Mouse (Mus musculus): ENCODE data around the gene Tlcd2.
A peak's percentile ranks its signal among the peaks of the same experiment; 100 is the strongest.
"Not testable (repeated sequence)": the region's sequence is repeated elsewhere in the genome, so short reads cannot be mapped to it uniquely, and the experiment has no call there.

The Tlcd2 gene

DNA sequence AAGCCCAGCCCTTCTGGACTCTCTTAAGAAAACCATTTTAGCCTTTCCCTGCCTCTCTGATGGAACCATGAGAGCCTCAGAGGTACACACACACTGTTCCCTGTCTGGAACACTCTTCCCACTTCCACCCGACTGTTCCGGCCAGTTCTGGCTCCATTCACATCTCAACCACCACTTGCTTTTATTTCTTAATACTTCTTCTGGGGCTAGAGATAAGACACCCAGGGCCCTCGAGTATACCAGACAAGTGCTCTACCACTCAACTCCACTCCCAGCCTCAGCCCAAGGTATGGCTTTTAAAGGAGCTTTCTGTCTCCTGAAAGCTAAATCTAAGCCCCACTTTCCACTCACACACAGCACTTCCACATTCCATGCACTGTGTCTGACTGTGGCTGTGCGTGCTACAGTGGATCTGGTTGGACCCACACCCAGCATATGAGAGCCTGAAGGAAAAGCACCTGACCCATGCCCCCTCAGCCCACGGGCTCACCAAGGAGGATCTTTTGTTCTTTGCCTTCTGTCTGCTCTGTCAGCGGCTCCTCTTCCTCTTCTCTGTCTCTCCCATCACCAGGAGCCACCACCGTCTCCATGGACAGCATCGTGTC, 11.1 kb upstream of the Tlcd2 start:
- DNase-seq, result peak; percentile 21 to 43

GRCm38 (mm10) chr11:75450936-75451335, 10.6 kb upstream of the Tlcd2 start:
- DNase-seq, result no peak

GRCm38 (mm10) chr11:75452081-75452480, 9.4 kb upstream of the Tlcd2 start:
- peak in 1 of 2 experiments; percentile 21 for DNase-seq

- peak in 1 of 2 experiments; percentile 29 for DNase-seq
Measured at GRCm38 (mm10) chr11:75452812-75453557, 8.5 kb upstream of the Tlcd2 start.

GRCm38 (mm10) chr11:75453991-75454930, 7.3 kb upstream of the Tlcd2 start, which contains the start of gene Wdr81:
TSS of gene Wdr81 (minus strand) at chr11:75454717.
- peak; percentile 90 to 92 for DNase-seq

GRCm38 (mm10) chr11:75455041-75455736, 6.3 kb upstream of the Tlcd2 start:
- no peak for DNase-seq

DNA sequence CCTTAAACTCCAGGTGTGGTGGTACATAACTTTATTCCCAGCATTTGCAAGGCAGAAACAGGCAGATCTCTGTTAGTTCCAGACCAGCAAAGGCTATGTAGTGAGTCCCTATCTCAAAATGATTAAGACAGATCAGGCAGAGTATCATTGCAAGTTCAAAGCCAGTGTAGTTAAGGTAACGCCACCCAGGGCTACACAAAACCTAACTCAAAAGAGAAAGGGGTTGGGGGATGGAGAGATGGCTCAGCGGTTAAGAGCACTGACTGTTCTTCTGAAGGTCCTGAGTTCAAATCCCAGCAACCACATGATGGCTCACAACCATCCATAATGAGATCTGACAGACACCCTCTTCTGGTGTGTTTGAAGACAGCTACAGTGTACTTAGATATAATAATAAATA, 5.5 kb upstream of the Tlcd2 start:
- not testable (repeated sequence) for DNase-seq

- no peak for DNase-seq
Measured at GRCm38 (mm10) chr11:75456440-75456871, 5.1 kb upstream of the Tlcd2 start.

DNA sequence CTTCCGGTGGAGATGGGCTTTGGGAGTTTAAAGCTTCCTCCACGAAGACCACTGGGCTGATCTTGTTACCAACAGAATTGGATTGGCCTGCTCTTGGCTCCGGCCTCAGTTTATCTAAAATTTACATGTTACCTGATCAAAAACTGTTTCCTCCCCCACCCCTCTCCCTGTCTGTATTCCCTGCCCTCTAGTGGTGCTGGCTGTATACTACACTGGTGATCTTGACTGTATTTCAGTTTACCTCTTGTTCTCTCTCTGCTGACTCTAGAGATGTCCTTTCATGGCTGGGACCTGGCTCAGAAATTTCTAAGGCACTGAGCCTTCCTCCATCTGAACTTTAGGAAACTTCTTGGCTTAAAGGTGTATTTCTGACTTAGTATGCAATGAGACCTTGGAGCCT, 3.3 kb upstream of the Tlcd2 start:
- DNase-seq, result peak in 1 of 2 experiments; percentile 56

GRCm38 (mm10) chr11:75458628-75459041, 2.9 kb upstream of the Tlcd2 start:
- DNase-seq, result no peak

GRCm38 (mm10) chr11:75459141-75459711, 2.3 kb upstream of the Tlcd2 start:
- no peak for DNase-seq

- no peak for DNase-seq
Measured at GRCm38 (mm10) chr11:75459751-75460102, 1.8 kb upstream of the Tlcd2 start.

- DNase-seq, result peak; percentile 92 to 93
Measured at GRCm38 (mm10) chr11:75460103-75460843, 1.2 kb upstream of the Tlcd2 start.

GRCm38 (mm10) chr11:75461743-75462252, 283 bp downstream of the Tlcd2 start:
- DNase-seq, result no peak

DNA sequence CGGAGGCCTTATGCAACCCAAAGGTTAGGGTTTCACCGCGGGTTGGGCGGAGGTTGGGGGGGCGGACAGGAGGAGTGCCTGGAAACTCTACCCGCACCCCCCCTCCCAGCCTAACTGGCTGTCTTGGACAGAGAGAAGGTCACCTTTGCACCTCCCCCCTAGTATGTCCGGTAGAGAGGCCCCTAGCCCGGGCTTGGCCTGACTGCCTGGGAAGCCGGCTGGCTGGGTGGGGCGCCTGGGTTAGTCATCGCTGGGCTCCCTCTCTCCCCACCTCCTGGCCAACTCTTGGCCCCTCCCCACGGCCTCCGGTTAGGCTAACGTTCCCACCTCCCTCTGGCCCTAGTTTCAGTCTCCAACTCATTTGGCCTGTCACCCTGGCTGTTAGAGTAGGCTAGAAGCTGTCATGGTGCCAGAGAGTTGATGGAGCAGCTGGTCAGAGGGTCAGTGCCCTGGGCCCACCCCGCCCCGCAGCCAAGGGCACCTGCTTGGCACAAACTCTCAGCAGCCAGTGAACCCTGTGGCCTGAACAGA, 803 bp downstream of the Tlcd2 start:
- peak; percentile 82 to 84 for DNase-seq

- peak; percentile 90 to 94 for DNase-seq
Measured at GRCm38 (mm10) chr11:75462865-75463336, 1.4 kb downstream of the Tlcd2 start.

DNA sequence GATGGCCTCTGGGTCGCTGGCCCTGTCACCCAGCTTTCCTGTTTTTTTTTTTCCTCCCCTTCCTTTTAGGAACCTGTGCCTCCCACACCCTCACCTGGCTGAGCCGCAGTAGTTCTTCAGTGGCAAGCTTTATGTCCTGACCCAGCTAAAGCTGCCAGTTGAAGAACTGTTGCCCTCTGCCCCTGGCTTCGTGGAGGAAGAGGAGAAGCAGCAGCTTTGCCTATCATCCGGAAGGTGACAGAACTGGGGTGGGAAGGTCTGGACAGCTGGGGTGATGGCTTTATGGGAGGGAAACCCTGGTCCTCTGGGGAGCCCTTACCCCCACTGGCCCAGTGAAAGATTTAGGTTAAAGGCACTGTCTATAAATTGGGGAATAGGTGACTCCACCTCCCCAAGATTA, 2.1 kb downstream of the Tlcd2 start:
- DNase-seq, result no peak

DNA sequence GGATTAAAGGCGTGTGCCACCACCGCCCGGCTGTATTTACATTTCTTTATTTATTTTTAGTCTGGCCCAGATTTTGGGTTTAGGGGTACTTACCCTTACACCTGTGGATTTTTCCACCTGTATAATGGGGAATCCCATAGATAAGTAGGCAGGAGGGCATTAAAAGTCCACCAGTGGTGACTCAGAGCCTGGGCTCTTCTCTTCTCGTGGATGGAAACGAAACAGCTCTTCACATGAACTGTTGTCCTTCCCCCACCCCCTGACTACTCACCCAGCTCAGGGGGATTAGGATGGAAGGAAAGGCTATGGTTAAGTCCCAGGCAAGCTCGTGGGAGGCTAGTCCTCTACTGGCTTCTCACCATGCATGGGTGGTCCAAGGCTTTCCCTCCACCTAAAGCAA, 2.9 kb downstream of the Tlcd2 start:
- no peak for DNase-seq

GRCm38 (mm10) chr11:75465051-75465450, 3.5 kb downstream of the Tlcd2 start:
- DNase-seq, result no peak

GRCm38 (mm10) chr11:75466731-75467505, 5.4 kb downstream of the Tlcd2 start:
- no peak for DNase-seq

All from lung, postnatal 4 days (tissue).